Mouse (Mus musculus): ENCODE measurements around the gene Taok3.

- TF ChIP-seq EP300 (IDR thresholded peaks at IDR 0.05; ENCODE audit: low read depth) (no peak), CTCF (IDR thresholded peaks at IDR 0.05; ENCODE audit: low read depth) (no peak)
Observed at GRCm38 (mm10) chr5:117123840-117124239, 3.9 kb downstream of the Taok3 start.
